Mouse (Mus musculus): ENCODE data around the gene Rpl35. TPM values are rescaled to one million over a fixed set of nuclear protein-coding genes. Genes with fewer than 3 reads are reported as not detected.
"Not testable (repeated sequence)": the region's sequence is repeated elsewhere in the genome, so short reads cannot be mapped to it uniquely, and the experiment has no call there.

Rpl35 gene
- 1,000 to 10,000 TPM; 1,176 to 2,203 (median 2,023) TPM for polyA plus RNA-seq (2017; shearing (Covaris generic))

GRCm38 (mm10) chr2:39005574-39006079, at the start of gene Rpl35:
TSS of gene Rpl35 (minus strand) at chr2:39005624.
- no peak for ATAC-seq

DNA sequence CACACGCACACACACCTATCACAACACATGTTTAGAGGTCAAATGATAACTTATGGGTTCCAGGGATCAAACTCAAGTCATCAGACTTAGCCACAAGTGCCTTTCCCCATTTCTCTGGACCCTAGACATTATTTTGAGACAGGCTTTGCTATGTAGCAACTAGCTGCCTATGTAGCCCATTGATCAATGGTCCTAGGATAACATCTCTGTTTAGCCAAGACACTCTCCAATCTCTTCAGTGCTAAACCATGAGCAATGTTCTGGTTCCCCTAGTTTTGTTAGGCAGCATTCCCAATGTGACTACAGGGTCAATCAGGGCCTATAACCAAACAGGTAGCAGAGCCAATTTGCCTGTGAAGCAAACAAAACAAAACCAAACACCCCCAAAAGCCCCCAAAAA, 43.1 kb upstream of the Rpl35 start:
- ATAC-seq: no peak

DNA sequence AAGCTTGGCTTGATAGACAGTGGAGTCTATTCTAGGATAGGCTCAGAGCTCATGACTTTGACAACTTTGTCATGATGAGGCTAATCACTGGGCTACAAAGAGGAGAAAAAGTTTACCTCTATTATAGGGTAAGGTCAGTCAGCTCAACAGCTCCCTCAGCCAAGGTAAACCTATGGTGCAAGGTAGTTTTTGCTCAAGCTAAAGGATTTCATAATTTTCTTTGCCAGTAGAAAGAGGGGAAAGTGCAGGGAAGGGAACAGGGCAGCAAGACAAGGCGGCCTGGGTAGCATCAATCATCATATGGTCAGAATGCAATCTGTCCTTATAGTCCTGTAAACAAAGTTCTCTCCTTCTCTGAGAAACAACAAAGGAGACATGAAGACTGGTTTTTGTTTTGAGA, 34.8 kb upstream of the Rpl35 start:
- ATAC-seq: no peak

DNA sequence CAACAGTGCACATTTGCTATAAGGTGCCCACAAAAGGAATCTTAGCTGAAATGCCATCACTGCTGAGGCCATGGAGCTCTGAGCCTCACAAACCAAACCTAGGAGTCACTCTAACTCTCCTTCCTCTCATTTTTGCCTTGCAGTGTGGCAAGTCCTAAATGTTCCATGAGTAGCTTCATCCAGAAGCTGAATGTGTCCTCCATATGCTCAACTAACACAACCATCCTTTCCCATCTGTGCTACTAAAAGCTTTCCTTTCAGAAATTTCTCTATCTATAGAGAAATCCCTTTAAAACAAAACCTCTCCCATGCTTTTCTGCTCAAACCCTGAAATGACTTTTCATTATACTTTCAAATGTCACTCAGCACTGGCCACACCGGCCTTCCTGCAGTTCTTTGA, 26.2 kb upstream of the Rpl35 start:
- ATAC-seq: no peak

DNA sequence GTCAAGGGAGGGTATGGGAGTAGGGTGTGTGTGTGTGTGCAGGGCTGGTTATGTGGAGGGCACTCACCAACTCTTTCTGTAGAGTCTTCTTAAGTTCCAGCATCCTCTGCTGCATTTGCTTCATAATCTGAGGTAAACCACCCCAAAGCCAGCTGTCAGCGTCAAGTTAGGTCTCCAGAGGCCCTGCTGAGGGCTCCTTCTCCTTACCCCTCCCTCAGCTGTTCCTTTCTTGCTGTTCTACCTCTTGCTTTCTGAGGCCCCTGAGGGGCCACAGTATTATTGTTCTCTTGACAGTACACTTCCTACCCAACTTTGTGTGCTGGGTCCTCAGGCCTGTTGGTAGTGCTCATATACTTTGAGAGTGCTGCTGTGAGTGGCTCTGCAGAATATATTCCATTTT, 14.6 kb upstream of the Rpl35 start:
- no peak for ATAC-seq

DNA sequence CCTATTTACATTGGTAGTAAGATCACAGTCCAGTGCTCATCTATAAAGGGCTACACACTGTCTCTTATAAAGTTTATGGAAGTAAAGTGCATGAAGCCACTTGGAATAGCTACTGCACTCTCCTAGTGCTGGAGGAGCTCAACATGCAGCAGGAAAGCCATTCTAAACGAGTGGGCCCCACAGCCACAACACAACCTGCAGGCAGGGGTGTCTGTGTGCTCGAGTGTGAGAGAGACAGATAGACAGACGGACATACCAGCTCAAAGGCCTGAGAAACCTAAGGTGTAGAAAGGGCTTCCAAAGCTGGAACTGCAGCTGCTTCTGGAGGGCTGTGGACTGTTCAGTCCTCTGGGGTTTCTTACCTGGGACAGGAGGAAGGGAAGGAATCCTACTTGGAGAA, 11.2 kb upstream of the Rpl35 start:
- ATAC-seq: no peak

GRCm38 (mm10) chr2:39012768-39013279, 7.4 kb upstream of the Rpl35 start:
- ATAC-seq: no peak

DNA sequence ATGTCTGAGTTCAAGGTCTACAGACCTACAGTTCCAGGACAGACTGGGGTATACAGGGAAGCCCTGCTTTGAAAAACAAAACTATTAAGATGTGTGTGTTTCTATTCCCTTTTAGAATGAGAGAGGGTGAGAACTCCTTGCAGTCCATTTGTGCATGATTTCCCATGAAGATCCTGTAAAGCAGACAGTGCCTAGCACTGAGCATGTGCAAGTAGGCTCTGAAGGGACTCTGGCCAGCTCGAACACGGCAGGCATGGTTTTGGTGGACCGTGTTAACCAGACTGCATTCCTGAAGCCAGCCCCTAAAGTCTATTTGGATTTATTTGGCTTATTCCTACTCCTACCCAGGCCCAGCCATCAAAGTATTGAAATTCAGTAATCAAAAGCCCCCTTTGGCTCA, 6.5 kb upstream of the Rpl35 start:
- no peak for ATAC-seq

DNA sequence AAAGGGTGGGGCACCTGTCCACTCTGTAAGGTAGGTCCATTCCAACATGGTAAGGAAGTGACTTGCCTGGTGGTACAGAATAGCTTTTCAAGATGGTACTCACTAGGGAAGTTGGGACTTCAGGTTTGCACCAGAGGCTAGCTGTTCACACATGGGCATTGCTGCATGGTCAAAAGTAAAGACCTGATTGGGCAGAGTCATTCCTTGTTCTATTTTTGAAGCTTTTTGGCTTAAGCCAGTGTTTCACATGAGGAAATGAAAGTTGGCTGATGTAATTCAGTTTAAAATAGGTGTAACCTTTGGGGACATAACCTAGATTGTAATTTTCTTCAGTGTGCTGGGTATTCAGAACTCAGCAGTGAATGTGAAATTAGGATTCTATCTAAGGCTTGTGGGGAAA, 5.8 kb upstream of the Rpl35 start:
- ATAC-seq: no peak

- not testable (repeated sequence) for ATAC-seq
Observed at GRCm38 (mm10) chr2:39010144-39010543, 4.7 kb upstream of the Rpl35 start.

DNA sequence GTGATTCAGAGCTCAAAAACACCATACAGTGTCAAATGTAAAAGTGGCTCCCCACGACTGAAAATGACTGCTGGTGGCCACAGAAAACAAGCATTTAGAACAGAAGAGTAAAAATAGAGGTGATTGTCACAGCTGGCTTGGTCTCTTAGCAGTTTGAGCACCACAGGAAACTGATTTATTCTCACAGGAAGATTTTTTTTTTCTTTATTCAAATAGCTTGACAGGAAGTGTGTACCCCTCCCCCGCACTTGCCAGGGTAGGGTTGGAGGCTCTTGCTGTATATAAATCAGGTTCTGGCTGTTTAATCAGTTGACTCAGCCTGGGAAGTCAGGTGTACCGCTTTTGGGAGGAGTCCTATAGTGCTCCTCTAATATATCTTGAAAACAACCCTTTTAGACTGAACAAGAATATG, 3.5 kb upstream of the Rpl35 start:
- ATAC-seq: peak; percentile 60

DNA sequence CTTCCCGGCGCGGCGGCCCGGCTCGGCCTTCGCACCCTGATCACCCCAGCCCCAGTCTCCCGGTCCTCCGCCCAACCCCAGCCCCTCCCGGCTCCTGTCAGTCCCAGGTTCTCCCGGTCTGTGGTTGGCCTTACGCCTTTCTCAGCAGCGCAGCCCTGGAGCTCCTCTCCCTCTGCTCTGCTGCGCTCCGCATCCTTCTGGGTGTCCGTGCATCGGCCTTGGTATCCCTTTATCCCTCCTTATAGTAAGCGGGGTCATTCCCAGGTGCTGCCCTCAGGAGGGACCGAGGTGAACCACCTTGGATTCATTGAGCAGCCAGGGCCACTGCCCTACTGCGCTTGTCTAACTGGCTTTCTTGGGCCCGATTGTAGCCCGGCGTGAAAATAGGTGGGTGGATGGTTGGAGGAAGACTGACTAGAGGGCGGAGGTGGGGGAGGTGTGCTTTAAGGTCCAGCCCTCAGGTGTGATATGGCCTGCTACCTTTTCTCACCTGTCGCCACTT, 3.0 kb upstream of the Rpl35 start:
- no peak for ATAC-seq

- ATAC-seq: peak; percentile 62
Observed at GRCm38 (mm10) chr2:39007865-39008264, 2.4 kb upstream of the Rpl35 start.

DNA sequence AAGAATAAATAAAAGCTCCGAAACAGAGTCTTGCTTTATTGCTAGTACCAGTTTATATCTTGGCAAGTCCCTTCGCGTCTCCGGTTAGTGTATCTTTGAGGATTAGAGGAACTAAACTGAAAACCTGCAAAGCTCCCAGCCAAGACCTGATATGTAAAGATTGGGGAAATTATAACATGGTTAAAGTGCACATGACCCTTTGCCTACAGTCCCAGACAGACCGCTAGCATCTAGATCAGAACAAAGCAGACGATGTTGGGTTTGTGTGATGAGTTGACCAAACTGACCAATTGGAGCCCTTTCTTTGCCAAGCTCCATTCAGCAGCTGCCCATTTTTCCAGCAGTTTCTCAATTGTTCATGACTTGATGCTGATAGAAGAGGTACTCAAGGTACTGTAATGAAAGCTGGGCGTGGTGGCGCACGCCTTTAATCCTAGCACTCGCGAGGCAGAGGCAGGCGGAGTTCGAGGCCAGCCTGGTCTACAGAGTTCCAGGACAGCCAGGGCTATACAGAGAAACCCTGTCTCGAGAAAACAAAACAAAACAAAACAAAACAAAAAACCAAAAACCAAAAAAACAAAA, 816 bp upstream of the Rpl35 start:
- ATAC-seq: no peak

GRCm38 (mm10) chr2:39004880-39005435, 466 bp downstream of the Rpl35 start, which contains the start of gene Arpc5l:
TSS of gene Arpc5l (plus strand) at chr2:39005348.
- ATAC-seq: peak; percentile 77

DNA sequence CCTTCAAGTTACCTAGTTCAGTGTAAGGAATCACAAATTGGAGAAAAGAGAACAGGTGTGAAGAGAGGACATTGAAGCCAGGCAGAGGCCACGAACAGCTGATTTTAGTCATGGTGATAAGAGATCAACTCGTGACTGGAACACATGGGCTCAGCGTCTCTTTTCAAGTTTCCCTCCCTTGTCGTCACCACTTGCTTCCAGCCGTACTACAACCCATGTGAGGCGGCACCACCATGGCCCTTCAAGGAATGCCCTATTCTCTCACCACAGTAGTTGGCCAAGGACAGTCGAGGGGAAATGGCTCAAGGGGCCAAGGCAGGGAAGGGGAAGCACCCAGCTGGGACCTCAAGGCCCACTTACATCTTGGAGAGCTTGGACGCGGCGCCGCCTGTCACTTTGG, 1.1 kb downstream of the Rpl35 start:
- ATAC-seq: no peak

GRCm38 (mm10) chr2:39003512-39003911, 1.9 kb downstream of the Rpl35 start:
- ATAC-seq: no peak

DNA sequence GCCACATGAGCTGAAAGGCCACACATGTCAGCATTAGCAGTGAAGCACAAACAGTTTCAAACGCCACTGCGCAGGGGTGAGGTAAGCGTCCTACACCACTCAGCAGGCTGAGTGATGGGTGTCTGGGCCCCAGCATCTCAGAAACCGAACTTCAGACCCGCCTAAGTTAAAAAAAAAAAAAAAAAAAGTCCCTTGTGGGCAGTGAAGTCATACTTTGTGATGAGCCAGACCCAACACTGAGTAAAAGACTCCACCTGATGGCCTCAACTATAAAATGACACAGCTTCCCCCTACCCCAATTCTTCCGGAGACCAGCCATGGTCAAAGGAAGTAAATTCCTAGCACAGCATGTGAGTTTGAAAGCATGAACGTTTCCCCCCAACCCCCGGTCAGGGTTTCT, 2.3 kb downstream of the Rpl35 start:
- no peak for ATAC-seq

DNA sequence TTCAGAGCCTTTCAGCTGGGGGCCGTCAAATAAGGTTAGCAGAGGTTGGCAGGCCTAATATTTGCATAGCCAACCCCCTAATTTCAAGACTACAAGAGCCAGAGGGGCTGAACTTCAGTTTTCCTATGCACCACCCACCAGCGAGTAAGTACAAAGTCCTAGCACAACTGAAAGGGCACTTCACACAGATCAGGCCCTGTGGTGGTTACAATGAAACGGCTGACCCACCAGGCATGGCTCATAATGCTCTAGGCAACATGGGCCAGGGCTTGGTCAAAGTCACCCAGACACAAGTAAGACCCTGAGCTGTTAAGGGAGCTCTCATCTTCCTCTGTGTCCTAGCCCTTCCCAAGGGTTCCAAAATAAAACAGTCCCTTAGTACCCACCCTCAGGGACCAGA, 3.6 kb downstream of the Rpl35 start:
- ATAC-seq: no peak

DNA sequence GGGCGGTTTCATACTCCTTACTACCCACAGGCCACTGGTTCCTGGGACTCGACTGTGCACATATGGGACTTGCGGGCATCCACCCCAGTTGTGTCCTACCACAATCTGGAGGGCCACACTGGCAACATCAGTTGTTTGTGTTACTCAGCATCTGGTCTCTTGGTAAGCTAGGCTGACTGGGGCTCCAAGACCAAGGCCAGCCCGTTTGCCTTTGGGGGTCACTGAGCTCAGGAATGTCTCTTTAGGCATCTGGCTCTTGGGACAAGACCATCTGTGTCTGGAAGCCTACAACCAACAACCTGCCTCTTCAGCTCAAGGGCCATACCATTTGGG, 4.9 kb downstream of the Rpl35 start:
- ATAC-seq: no peak

DNA sequence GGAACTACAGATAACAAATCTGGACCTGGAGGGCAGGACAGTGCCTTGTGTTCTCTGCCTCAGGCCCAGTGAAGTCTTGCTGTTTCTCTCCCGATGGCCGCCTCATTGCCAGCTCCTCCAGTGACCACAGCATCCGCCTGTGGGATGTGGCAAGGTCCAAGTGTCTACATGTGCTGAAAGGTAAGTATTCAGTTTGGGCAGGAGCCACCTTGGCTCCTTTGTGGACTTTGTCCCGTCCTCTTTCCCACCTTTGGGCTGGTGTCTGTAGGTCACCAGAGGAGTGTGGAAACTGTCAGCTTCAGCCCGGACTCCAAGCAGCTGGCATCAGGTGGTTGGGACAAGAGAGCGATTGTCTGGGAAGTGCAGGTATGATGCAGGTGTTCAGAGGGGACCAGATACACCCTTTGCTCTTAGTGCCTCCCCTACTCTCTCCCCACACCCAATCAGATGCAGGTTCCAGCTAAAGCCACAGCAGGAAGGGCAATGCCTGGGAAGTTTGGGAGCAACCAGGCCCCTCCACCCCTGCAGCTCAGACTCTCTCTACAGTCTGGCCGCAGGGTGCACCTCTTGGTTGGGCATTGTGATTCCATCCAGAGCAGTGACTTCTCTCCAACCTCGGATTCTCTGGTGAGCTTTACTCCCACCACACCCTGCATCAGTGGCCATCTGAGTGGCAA, 5.4 kb downstream of the Rpl35 start:
- ATAC-seq: no peak

- no peak for ATAC-seq
Observed at GRCm38 (mm10) chr2:38999381-38999780, 6.0 kb downstream of the Rpl35 start.
